28 mouse cellular contexts compared by ENCODE assay signal in genomic region chr4:43205571-43205970, GRCm38 (mm10).
DNase-seq lines count a peak whose midpoint lies in the region; ATAC-seq and TF ChIP-seq lines count a peak whose summit lies in the region.
"Had no signal": no experiment of that assay in that cellular context is flagged by ENCODE, and none has a peak within 500 bp of the region (broad histone marks: within the 10 kb centered on the region; RNA-seq: fewer than 3 reads in every experiment).

No protein-coding gene starts in this region.

- peaks cover 12% of the 10 kb centered on the region for H3K4me1 ChIP-seq in forebrain, embryonic 14.5 days (ENCODE audit: control insufficient read depth, insufficient read depth, low read length)
- H3K4me1 ChIP-seq in forebrain, embryonic 10.5 days, result peaks cover 28% of the 10 kb centered on the region
- H3K4me1 ChIP-seq in cortical plate, adult 2 months (ENCODE audit: control insufficient read depth, insufficient read depth, low read length), result peaks cover 9% of the 10 kb centered on the region; the same call in 1 of the 2 replicates

- H3K27ac ChIP-seq in forebrain, embryonic 14.5 days (ENCODE audit: low read depth, low read length), result no peak overlapping the region
- H3K27ac ChIP-seq in forebrain, embryonic 10.5 days, result no peak overlapping the region
- peak overlapping the region; percentile 64; the same call in 1 of the 2 replicates for H3K27ac ChIP-seq in left cerebral cortex, adult 2 months
- 0 out of 2 replicates have a peak overlapping the region, but pooled peaks have one; percentile 59 for H3K27ac ChIP-seq in cortical plate, adult 2 months (ENCODE audit: insufficient read depth, low read length)
- H3K27ac ChIP-seq: forebrain, embryonic 15.5 days; heart, adult 2 months; heart, embryonic 10.5 days; heart, embryonic 13.5 days; hindbrain, embryonic 12.5 days; hindbrain, embryonic 15.5 days; intestine, embryonic 15.5 days had no signal

- no peak overlapping the region for H3K4me2 ChIP-seq in forebrain, embryonic 14.5 days (ENCODE audit: low read length)
- H3K4me2 ChIP-seq: forebrain, embryonic 15.5 days; heart, embryonic 13.5 days; hindbrain, embryonic 12.5 days; hindbrain, embryonic 15.5 days; intestine, embryonic 15.5 days had no signal

- H3K9me3 ChIP-seq in forebrain, embryonic 14.5 days (replicated peaks; ENCODE audit: control insufficient read depth, low read length), result no peaks in the 10 kb centered on the region
- 0 out of 2 replicates have a peak, but pooled peaks cover 4% of the 10 kb centered on the region for H3K9me3 ChIP-seq in forebrain, embryonic 10.5 days
- H3K9me3 ChIP-seq: forebrain, embryonic 15.5 days; G1E; hindbrain, embryonic 15.5 days; intestine, embryonic 15.5 days had no signal

- peak; percentile 6 for DNase-seq in forebrain, embryonic 14.5 days (ENCODE audit: low spot score)
- no peak for DNase-seq in forebrain, embryonic 10.5 days (ENCODE audit: extremely low spot score, low spot score)
- DNase-seq in left cerebral cortex, adult 2 months (ENCODE audit: extremely low spot score in 1 of 2, low spot score in 2 of 2), result no peak
- no peak for DNase-seq in left cerebral cortex, postnatal 36 days (ENCODE audit: low spot score in 2 of 2)
- DNase-seq in right cerebral cortex, adult 18-20 months, result peak; percentile 23
- DNase-seq in right cerebral cortex, adult 2 months (ENCODE audit: low spot score in 2 of 2), result no peak
- DNase-seq in adrenal gland, postnatal 14 days, result no peak
- DNase-seq: adrenal gland, adult 2 months; adrenal gland, postnatal 25 days; B cell, adult 2 months; cerebellum, adult 11 months; cerebellum, adult 2 months; cerebellum, postnatal 10 days; cerebellum, postnatal 36 days; gastrocnemius, postnatal 10 days; gastrocnemius, postnatal 36 days; heart, adult 2 months; heart, postnatal 14 days; heart, postnatal 4 days; kidney, adult 11 months had no signal

- 17% methylated on average over 4 of the region's 4 CpGs for WGBS in forebrain, embryonic 14.5 days
- WGBS in forebrain, embryonic 10.5 days, result 52% methylated on average over 4 of the region's 4 CpGs

- H3K4me3 ChIP-seq in forebrain, embryonic 14.5 days (ENCODE audit: low read depth, low read length), result no peak overlapping the region
- H3K4me3 ChIP-seq in forebrain, embryonic 10.5 days, result no peak overlapping the region
- H3K4me3 ChIP-seq in left cerebral cortex, adult 2 months, result no peak overlapping the region
- H3K4me3 ChIP-seq in cortical plate, adult 2 months (ENCODE audit: insufficient read depth, low read length), result no peak overlapping the region
- H3K4me3 ChIP-seq: forebrain, embryonic 15.5 days; heart, adult 2 months; heart, embryonic 10.5 days; heart, embryonic 13.5 days; hindbrain, embryonic 12.5 days; hindbrain, embryonic 15.5 days; intestine, embryonic 15.5 days had no signal

- no peak for ATAC-seq in forebrain, embryonic 14.5 days
- ATAC-seq: forebrain, embryonic 15.5 days; intestine, embryonic 15.5 days had no signal

- TF ChIP-seq POLR2A in cortical plate, adult 2 months (IDR thresholded peaks at IDR 0.05; ENCODE audit: extremely low read depth, insufficient read depth, low read length), result no peak

- no peaks in the 10 kb centered on the region for H3K36me3 ChIP-seq in forebrain, embryonic 14.5 days (ENCODE audit: control insufficient read depth, insufficient read depth, low read length)
- H3K36me3 ChIP-seq in forebrain, embryonic 10.5 days (replicated peaks), result peaks cover 4% of the 10 kb centered on the region; the same call in 1 of the 2 replicates
- H3K36me3 ChIP-seq: G1E; heart, embryonic 10.5 days; intestine, embryonic 15.5 days had no signal

- H3K27me3 ChIP-seq in forebrain, embryonic 14.5 days (replicated peaks; ENCODE audit: control insufficient read depth, insufficient read depth, low read length), result no peaks in the 10 kb centered on the region
- no peaks in the 10 kb centered on the region for H3K27me3 ChIP-seq in forebrain, embryonic 10.5 days (ENCODE audit: poor library complexity, severe bottlenecking)
- H3K27me3 ChIP-seq: forebrain, embryonic 15.5 days; heart, embryonic 13.5 days; hindbrain, embryonic 12.5 days; hindbrain, embryonic 15.5 days; intestine, embryonic 15.5 days had no signal

- TF ChIP-seq CTCF in left cerebral cortex, adult 2 months (IDR thresholded peaks at IDR 0.05), result no peak
- TF ChIP-seq CTCF in cortical plate, adult 2 months (IDR thresholded peaks at IDR 0.05; ENCODE audit: extremely low read depth, insufficient read depth, low read length), result no peak

- H3K9ac ChIP-seq in forebrain, embryonic 14.5 days (ENCODE audit: low read length), result no peak overlapping the region
- H3K9ac ChIP-seq: forebrain, embryonic 15.5 days; heart, embryonic 13.5 days; hindbrain, embryonic 12.5 days; hindbrain, embryonic 15.5 days; intestine, embryonic 15.5 days had no signal

- intact Hi-C loops in left cerebral cortex, adult 2 months (cut with DNase I), result no loop called here
- intact Hi-C loops in left cerebral cortex, postnatal 36 days (cut with DNase I), result no loop called here

Comparison
In these comparisons a context has a peak if more than half of its experiments do, and no peak if none do; other contexts are left out.
1. DNase-seq: peak in forebrain, embryonic 14.5 days (single experiment) and right cerebral cortex, adult 18-20 months (single experiment); none in forebrain, embryonic 10.5 days (single experiment), left cerebral cortex, adult 2 months (0 of 2), left cerebral cortex, postnatal 36 days (0 of 2), right cerebral cortex, adult 2 months (0 of 2) and adrenal gland, postnatal 14 days (single experiment).
2. H3K27ac ChIP-seq: peak in left cerebral cortex, adult 2 months (single experiment) and cortical plate, adult 2 months (single experiment); none in forebrain, embryonic 14.5 days (single experiment) and forebrain, embryonic 10.5 days (single experiment).